Mouse (Mus musculus) hematopoietic stem cell, adult 5-6 weeks (primary cell): ENCODE measurements at regions not wholly inside any gene's neighbourhood (a gene's known extent, or its start where the extent isn't known, plus 50 kb on each side); places are given as distances from the start of the nearest gene placed in this dataset.
A peak's percentile ranks its signal among the peaks of the same experiment; 100 is the strongest.

Source experiments
- ATAC-seq, 2 experiments: fragments of 125-278 bp in 1 of 2; replicated peaks in 1 of 2; 2 replicates each; pipeline ENCODE4 v1.8.0; 2016 to 2017; ENCODE audit warnings: inconsistent platforms in 2 of 2, mild to moderate bottlenecking in 2 of 2, moderate number of reproducible peaks in 2 of 2, low read depth in 1 of 2, moderate TSS enrichment in 1 of 2; ENCODE audit not compliant: low FRiP score in 2 of 2, poor library complexity in 2 of 2, severe bottlenecking in 2 of 2, insufficient read depth in 1 of 2, low TSS enrichment in 1 of 2

- no peak for ATAC-seq
Measured at GRCm38 (mm10) chr13:90584766-90585165, 320.4 kb downstream of the Atp6ap1l start.

GRCm38 (mm10) chr13:90575371-90575770 lies 329.8 kb downstream of the Atp6ap1l start:
- ATAC-seq: no peak

- no peak for ATAC-seq
Measured at GRCm38 (mm10) chr13:90572580-90572979, 332.6 kb downstream of the Atp6ap1l start.

- ATAC-seq: no peak
Measured at GRCm38 (mm10) chr13:90563183-90563840, 341.8 kb downstream of the Atp6ap1l start.

GRCm38 (mm10) chr13:90560095-90560494 lies 345.1 kb downstream of the Atp6ap1l start:
- no peak for ATAC-seq

- ATAC-seq: no peak
Measured at GRCm38 (mm10) chr13:90559481-90559880, 345.7 kb downstream of the Atp6ap1l start.

- no peak for ATAC-seq
Measured at GRCm38 (mm10) chr13:90551166-90551565, 354.0 kb downstream of the Atp6ap1l start.

GRCm38 (mm10) chr13:90546288-90547035 lies 358.7 kb downstream of the Atp6ap1l start:
- ATAC-seq: no peak

- ATAC-seq: peak in 1 of 2 experiments; percentile 32; a peak in 1 of 4 replicates
Measured at GRCm38 (mm10) chr13:90545816-90546215, 359.3 kb downstream of the Atp6ap1l start.

GRCm38 (mm10) chr13:90537525-90537924 lies 367.6 kb downstream of the Atp6ap1l start:
- no peak for ATAC-seq

- no peak for ATAC-seq
Measured at GRCm38 (mm10) chr13:90526998-90527397, 378.2 kb downstream of the Atp6ap1l start.

- ATAC-seq: no peak
Measured at GRCm38 (mm10) chr13:90525801-90526200, 379.4 kb downstream of the Atp6ap1l start.

- ATAC-seq: no peak
Measured at GRCm38 (mm10) chr13:90521758-90522245, 383.4 kb downstream of the Atp6ap1l start.

- ATAC-seq: no peak
Measured at GRCm38 (mm10) chr13:90520992-90521757, 384.0 kb downstream of the Atp6ap1l start.

GRCm38 (mm10) chr13:90515773-90516503 lies 389.2 kb downstream of the Atp6ap1l start:
- peak; percentile 99 to 100 for ATAC-seq

- no peak for ATAC-seq
Measured at GRCm38 (mm10) chr13:90513867-90514266, 391.3 kb downstream of the Atp6ap1l start.

GRCm38 (mm10) chr13:90512786-90513401 lies 392.3 kb downstream of the Atp6ap1l start:
- no peak for ATAC-seq
